Mouse (Mus musculus): ENCODE results near the gene Lactbl1. TPM values are rescaled to one million over a fixed set of nuclear protein-coding genes. Genes with fewer than 3 reads are reported as not detected.
A peak's percentile ranks its signal among the peaks of the same experiment; 100 is the strongest.

Gene Lactbl1
- total RNA-seq, 2 experiments from 2014 or later = 0.15 to 0.20 TPM

- TF ChIP-seq CTCF (conservative IDR thresholded peaks at IDR 0.05) = no peak
- no peak for DNase-seq (ENCODE audit: low spot score in 2 of 2)
- Histone ChIP-seq H3K27ac (no peak overlapping the region), H3K4me3 (no peak overlapping the region)
Measured at GRCm38 (mm10) chr4:136638890-136639289, 16.5 kb downstream of the Lactbl1 start.

- DNase-seq (ENCODE audit: low spot score in 2 of 2) = peak; percentile 79 to 96
- Histone ChIP-seq H3K4me3 (0 out of 2 replicates have a peak overlapping the region, but pooled peaks have one; percentile 22), H3K27ac (peak overlapping the region; percentile 85)
- peak; percentile 98 for TF ChIP-seq CTCF (conservative IDR thresholded peaks at IDR 0.05)
Measured at GRCm38 (mm10) chr4:136648922-136649479, 26.6 kb downstream of the Lactbl1 start.

GRCm38 (mm10) chr4:136649480-136650196, 27.2 kb downstream of the Lactbl1 start:
- TF ChIP-seq CTCF (conservative IDR thresholded peaks at IDR 0.05) = no peak
- H3K27ac ChIP-seq = peak overlapping the region; percentile 85
- DNase-seq (ENCODE audit: low spot score in 2 of 2) = peak; percentile 56 to 67

GRCm38 (mm10) chr4:136650261-136650660, 27.8 kb downstream of the Lactbl1 start:
- no peak for DNase-seq (ENCODE audit: low spot score in 2 of 2)
- H3K4me3 ChIP-seq = no peak overlapping the region
- TF ChIP-seq CTCF (conservative IDR thresholded peaks at IDR 0.05) = no peak
- peak overlapping the region; percentile 85 for H3K27ac ChIP-seq

More at GRCm38 (mm10) chr4:136649480-136650196, 27.2 kb downstream of the Lactbl1 start:
- H3K4me3 ChIP-seq = peak overlapping the region; percentile 22; the same call in 1 of the 2 replicates

GRCm38 (mm10) chr4:136651357-136651811, 29.0 kb downstream of the Lactbl1 start:
- DNase-seq (ENCODE audit: low spot score in 2 of 2) = peak in 1 of 2 experiments; percentile 53
- Histone ChIP-seq H3K4me3 (no peak overlapping the region), H3K27ac (peak overlapping the region; percentile 65)
- TF ChIP-seq CTCF (conservative IDR thresholded peaks at IDR 0.05) = peak; percentile 97

GRCm38 (mm10) chr4:136651882-136652527, 29.6 kb downstream of the Lactbl1 start:
- Histone ChIP-seq H3K27ac (peak overlapping the region; percentile 65), H3K4me3 (no peak overlapping the region)
- DNase-seq (ENCODE audit: low spot score in 2 of 2) = peak in 1 of 2 experiments; percentile 20
- no peak for TF ChIP-seq CTCF (conservative IDR thresholded peaks at IDR 0.05)

- H3K4me3 ChIP-seq = no peak overlapping the region
- no peak for TF ChIP-seq CTCF (conservative IDR thresholded peaks at IDR 0.05)
- no peak for DNase-seq (ENCODE audit: low spot score in 2 of 2)
- peak overlapping the region; percentile 65 for H3K27ac ChIP-seq
Measured at GRCm38 (mm10) chr4:136652528-136652910, 30.1 kb downstream of the Lactbl1 start.

GRCm38 (mm10) chr4:136653019-136653418, 30.6 kb downstream of the Lactbl1 start:
- Histone ChIP-seq H3K4me3 (no peak overlapping the region), H3K27ac (peak overlapping the region; percentile 65; the same call in 1 of the 2 replicates)
- no peak for DNase-seq (ENCODE audit: low spot score in 2 of 2)
- no peak for TF ChIP-seq CTCF (conservative IDR thresholded peaks at IDR 0.05)

- no peak overlapping the region for H3K27ac ChIP-seq
- TF ChIP-seq CTCF (conservative IDR thresholded peaks at IDR 0.05) = no peak
- DNase-seq (ENCODE audit: low spot score in 2 of 2) = no peak
- no peak overlapping the region for H3K4me3 ChIP-seq
Measured at GRCm38 (mm10) chr4:136653692-136654234, 31.3 kb downstream of the Lactbl1 start.

GRCm38 (mm10) chr4:136657914-136658313, 35.5 kb downstream of the Lactbl1 start:
- TF ChIP-seq CTCF (conservative IDR thresholded peaks at IDR 0.05) = no peak
- no peak for DNase-seq (ENCODE audit: low spot score in 2 of 2)
- Histone ChIP-seq H3K27ac (no peak overlapping the region), H3K4me3 (no peak overlapping the region)

GRCm38 (mm10) chr4:136665068-136665467, 42.6 kb downstream of the Lactbl1 start:
- no peak overlapping the region for H3K4me3 ChIP-seq
- peak overlapping the region; percentile 46; the same call in 1 of the 2 replicates for H3K27ac ChIP-seq
- DNase-seq (ENCODE audit: low spot score in 2 of 2) = peak; percentile 43 to 60
- no peak for TF ChIP-seq CTCF (conservative IDR thresholded peaks at IDR 0.05)

- no peak for DNase-seq (ENCODE audit: low spot score in 2 of 2)
Measured at GRCm38 (mm10) chr4:136666002-136666401, 43.6 kb downstream of the Lactbl1 start.

GRCm38 (mm10) chr4:136667757-136668156, 45.3 kb downstream of the Lactbl1 start:
- no peak overlapping the region for H3K27ac ChIP-seq
- TF ChIP-seq CTCF (conservative IDR thresholded peaks at IDR 0.05) = peak; percentile 74
- no peak overlapping the region for H3K4me3 ChIP-seq
- peak in 1 of 2 experiments; percentile 30 for DNase-seq (ENCODE audit: low spot score in 2 of 2)

More at GRCm38 (mm10) chr4:136666002-136666401, 43.6 kb downstream of the Lactbl1 start:
- TF ChIP-seq CTCF (conservative IDR thresholded peaks at IDR 0.05) = peak; percentile 78
- H3K27ac ChIP-seq = no peak overlapping the region
- H3K4me3 ChIP-seq = no peak overlapping the region

Measured in layer of hippocampus, adult 2 months (tissue).